Mouse (Mus musculus) T-cell, adult 66 days (primary cell): Measurements from ENCODE around the gene Tm6sf1. TPM values are rescaled to one million over a fixed set of nuclear protein-coding genes. Genes with fewer than 3 reads are reported as not detected.

Experiments
- total RNA-seq, 2 experiments: library from RNA; stranded (reverse); gene quantifications; 3 replicates in 1 of 2; 4 replicates in 1 of 2; pipeline ENCODE4 v1.2.4; 2023

Tm6sf1 gene
- total RNA-seq, result 10 to 100 TPM; 31.1 to 35.2 TPM

DNA sequence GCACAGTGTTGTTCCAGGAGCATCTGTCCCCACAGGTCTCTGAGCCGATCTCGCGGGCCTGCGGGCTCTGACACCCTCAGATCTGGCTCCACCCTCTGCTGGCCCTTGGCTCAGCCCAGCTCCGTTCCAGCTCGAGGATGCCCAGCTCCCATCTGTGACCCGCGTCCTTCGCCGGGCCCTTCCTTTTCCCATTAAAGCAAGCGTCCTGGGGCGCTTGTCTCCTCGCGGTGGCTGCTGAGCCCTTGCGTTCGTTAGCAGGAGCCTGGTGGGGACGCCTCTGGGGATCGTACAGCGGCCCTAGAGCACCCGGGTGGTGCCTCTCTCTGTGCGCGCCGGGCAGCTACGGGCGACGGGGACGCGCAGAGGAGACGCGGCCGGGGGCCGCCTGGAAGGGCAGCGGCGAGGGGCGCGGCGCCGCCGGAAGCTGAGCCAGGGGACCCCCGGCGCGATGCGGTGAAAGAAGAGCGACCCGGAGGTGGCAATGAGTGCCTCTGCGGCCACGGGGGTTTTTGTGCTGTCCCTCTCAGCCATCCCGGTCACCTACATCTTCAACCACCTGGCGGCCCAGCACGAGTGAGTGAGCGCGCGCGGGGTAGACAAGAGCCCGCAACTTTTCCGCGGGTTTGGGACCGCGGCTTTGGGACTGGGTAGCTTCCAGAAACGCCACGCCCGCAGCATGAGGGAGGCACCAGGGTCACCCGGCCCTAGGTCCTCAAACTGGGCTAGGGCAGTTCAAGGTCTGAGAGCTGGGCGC is at the start of gene Tm6sf1:
Gene Tm6sf1, plus strand, starts transcription at position 34 of the 754 bp plus-strand sequence.

GRCm38 (mm10) chr7:81829379-81829894 is 29.4 kb upstream of the Tm6sf1 start, which contains the start of gene Btbd1:
Gene Btbd1, minus strand, starts transcription at chr7:81829431.

DNA sequence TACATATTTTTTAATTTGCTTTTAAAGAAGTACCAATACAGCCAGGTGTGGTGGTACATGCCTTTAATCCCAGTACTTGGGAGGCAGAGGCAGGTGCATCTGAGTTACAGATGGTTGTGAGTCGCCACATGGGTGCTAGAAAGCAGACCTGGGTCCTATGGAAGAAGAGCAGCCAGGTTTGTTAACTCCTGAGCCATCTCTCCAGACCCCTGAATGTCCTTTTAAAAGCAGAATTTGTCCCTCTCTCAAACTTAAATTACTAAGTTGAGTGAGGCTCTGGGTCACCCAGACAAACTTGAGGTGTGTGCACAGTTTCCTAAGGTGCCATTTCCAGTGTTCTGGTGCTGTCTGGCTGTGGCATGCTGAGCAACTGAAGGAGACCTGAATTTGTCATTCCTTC is 3.1 kb upstream of the Tm6sf1 start, which contains the start of gene Gm10160:
Gene Gm10160, minus strand, starts transcription at position 101 of the 400 bp plus-strand sequence.

Other genes with a start within 250 kb of the Tm6sf1 start
- under 1 TPM in 1 of 2 experiments, not detected in 1; 0.12 TPM for gene Homer2, start 151.5 kb upstream of the Tm6sf1 start, total RNA-seq
- gene Ramac, start 96.1 kb upstream of the Tm6sf1 start, total RNA-seq, result 10 to 100 TPM; 56.1 to 59.4 TPM
- 10 to 100 TPM; 29.2 to 31.0 TPM for gene 3110040N11Rik, start 69.5 kb upstream of the Tm6sf1 start, total RNA-seq
- 10 to 100 TPM; 59.9 to 61.5 TPM for gene Btbd1, start 29.6 kb upstream of the Tm6sf1 start, total RNA-seq
- gene Gm10160, start 3.2 kb upstream of the Tm6sf1 start, total RNA-seq, result not detected
- 10 to 100 TPM; 32.2 to 35.8 TPM for gene Hdgfl3, start 75.5 kb downstream of the Tm6sf1 start, total RNA-seq
- gene Bnc1, start 133.3 kb downstream of the Tm6sf1 start, total RNA-seq, result not detected